Mouse (Mus musculus) cerebellum, postnatal 36 days (tissue): ENCODE measurements around the gene Eif4b.

Experiments
- DNase-seq, 2 experiments: peaks; one replicate each; pipeline ENCODE4 v3.0.0; 2021 to 2022; ENCODE audit warnings: mixed read lengths in 2 of 2

Eif4b gene

DNA sequence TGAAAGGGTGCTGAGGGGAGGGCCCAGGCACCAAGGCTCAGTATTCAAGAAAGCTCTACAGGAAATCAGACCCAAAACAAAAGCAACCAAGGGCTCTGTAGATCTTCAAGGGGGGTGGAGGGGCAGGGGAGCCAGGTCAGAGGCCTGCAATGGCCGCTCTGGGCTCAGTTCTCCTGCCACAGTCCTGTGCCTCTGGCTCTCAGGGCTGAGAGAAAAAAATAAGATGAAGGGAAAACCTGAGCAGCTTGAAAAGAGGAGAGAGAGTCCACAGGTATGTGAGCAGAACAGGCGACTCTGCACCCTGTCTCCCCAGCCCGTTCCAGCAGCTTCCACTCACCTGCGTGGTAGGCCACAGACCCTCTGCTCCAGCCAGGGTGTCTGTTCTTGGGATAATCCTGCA, 45.0 kb downstream of the Eif4b start:
- DNase-seq, result peak in 1 of 2 experiments; percentile 7

DNA sequence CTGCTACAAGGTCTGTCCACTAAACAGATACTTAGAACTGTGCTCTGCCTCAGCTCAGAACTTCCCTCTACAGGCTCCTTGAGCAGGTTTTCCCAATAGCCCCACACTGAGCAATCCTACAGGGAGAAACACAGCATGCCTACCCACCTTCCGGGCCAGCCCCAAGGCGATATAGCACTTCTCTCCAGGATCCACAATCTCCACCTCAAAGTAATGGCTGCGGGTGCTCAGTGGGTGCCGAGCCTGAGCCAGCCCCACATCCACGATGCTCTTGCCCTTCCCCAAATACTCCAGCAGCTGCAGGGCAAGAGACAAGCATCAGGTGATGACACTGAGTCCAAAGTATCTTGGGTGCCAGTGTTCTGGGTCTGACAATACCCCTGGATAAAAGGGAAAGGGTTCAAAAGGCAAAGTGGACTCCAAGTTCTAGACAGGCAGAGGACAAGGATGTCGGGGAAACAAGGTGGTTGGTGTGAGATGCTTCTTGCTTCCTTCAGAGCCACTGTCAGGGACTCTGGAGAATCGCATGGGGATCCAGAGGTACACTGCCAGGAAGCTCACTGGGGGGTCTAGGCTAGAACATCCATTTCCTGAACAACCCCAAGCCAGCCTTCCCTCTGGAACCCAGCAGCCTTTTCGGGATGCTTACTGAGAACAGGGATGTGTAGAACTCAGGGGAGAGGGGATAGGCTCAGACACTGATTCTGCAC, 45.7 kb downstream of the Eif4b start:
- DNase-seq, result peak in 1 of 2 experiments; percentile 49

- DNase-seq, result peak; percentile 79 to 88
These were observed 46.2 kb downstream of the Eif4b start for GRCm38 (mm10) chr15:102119831-102120170.

- no peak for DNase-seq
These were observed 47.0 kb downstream of the Eif4b start for GRCm38 (mm10) chr15:102120530-102120929.

GRCm38 (mm10) chr15:102126303-102126702, 52.7 kb downstream of the Eif4b start:
- peak; percentile 67 to 77 for DNase-seq

DNA sequence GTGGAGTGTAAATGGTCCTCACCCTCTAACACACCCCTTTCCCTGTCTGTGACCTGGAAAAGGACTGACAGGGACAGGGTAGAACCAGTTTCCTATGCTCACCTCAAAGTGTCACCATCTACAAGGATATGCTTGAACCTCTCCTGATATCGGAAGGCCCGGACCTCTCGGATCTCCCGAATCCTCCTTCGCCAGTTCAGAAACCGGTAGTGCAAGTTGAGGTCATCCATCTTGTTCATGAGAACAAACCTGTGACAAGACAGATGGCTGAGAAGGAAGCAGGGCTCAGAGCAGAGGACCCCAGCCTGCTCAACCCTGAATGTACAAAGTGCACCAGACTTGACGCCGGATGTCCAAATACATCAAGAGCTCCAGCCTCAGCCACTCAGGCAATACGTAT, 59.7 kb downstream of the Eif4b start:
- DNase-seq, result no peak

GRCm38 (mm10) chr15:102134709-102135108, 61.1 kb downstream of the Eif4b start:
- DNase-seq, result no peak

GRCm38 (mm10) chr15:102135522-102136128, 62.1 kb downstream of the Eif4b start:
- no peak for DNase-seq

DNA sequence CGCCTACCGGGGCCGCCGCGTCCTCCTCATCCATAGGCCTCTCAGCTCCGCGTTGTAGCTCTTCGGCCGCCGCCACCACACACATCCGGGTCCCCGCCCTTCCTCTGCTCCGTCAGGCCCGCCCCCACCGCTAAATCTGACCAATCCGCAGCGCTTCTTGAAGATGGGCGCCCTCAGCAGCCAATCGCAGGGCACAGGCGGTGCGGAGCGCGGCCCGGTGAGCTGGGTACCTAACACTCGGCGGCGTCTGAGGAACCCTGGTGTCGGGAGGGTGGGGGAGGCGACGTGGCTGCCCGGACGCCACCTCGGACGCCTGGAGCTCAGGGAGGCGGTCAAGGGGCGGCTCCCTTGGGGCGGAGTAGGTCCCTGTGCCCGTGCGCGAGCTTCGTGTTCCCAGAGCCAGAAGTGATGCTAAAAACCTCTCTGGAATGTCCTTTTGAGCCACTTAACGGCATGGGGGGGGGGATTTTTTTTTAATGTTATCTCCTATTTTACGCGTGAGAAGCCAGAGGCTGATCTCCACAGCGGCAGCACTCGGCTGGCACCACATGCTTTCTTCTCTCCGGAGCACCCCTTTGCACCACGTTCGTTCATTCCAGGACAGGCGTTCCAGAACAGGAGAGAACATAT, 62.7 kb downstream of the Eif4b start, which contains the start of gene Spryd3:
Gene Spryd3, minus strand, starts transcription at position 106 of the 630 bp plus-strand sequence.
- DNase-seq, result peak; percentile 98 to 99

DNA sequence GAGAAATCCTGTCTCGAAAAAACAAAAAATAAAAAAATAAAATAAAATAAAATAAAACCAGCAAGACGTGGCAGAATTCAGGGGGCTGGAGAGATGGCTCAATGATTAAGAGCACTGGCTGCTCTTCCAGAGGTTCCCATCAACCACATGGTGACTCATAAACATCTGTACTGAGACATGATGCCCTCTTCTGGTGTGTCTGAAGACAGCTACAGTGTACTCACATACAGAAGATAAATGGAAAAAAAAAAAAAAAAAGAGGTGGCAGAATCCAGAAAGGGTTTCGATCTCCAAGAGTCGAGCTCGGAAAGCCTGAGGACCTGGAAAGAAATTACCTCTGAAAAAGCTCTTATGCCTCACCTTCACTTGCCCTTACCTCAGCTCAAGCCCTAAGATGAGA, 67.5 kb downstream of the Eif4b start:
- DNase-seq, result no peak

GRCm38 (mm10) chr15:102142914-102143912, 69.6 kb downstream of the Eif4b start:
- no peak for DNase-seq

- DNase-seq, result no peak
These were observed 70.7 kb downstream of the Eif4b start, which contains the start of gene Igfbp6 for GRCm38 (mm10) chr15:102144274-102144711. Igfbp6 (plus strand) TSS chr15:102144362.

DNA sequence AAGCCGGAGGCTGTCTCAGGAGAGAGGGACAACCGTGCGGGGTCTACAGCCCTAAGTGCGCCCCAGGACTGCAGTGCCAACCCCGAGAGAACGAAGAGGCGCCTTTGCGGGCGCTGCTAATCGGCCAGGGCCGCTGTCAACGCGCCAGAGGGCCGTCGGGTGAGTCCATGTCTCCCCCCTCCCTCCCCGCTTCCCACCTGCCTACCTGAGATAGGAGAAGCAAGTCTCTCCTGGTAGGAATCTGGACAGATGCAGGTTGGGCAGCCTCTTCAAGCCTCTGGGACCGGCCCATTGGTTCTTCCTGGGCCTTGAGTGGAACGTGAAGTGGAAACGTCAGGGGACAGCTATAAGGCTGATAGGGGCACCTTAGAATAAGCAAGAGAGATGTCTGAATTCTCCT, 71.2 kb downstream of the Eif4b start:
- DNase-seq, result no peak

DNA sequence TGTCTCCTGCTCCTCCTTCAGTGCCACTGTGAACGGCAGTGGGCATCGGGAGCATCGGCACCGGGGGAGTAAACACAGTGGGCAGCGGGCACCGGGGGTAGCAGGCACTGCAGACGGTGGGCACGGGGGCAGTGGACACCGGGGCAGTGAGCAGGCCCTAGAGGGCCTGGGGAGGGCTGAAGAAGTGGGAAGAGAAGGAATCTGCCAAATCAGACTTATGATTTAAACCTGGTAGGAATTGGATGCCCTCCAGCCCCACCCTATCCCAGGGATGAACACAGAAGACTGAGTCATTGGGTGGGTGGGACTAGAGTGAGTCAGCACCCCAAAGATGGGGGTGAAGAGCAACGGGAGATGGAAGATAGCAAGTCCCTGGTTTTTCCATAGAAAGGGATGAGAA, 71.8 kb downstream of the Eif4b start:
- DNase-seq, result no peak

- no peak for DNase-seq
These were observed 72.5 kb downstream of the Eif4b start for GRCm38 (mm10) chr15:102146089-102146488.
